Mouse (Mus musculus) heart, embryonic 14.5 days (tissue): ENCODE results near the gene Ptcd2. TPM values are rescaled to one million over a fixed set of nuclear protein-coding genes. Genes with fewer than 3 reads are reported as not detected.

Source experiments
- ATAC-seq: fragments of 200-750 bp; cut with Nextera tagmentation; 2 replicates; pipeline ENCODE4 v1.8.0; 2017; ENCODE audit warnings: low read depth, moderate TSS enrichment; ENCODE audit not compliant: insufficient number of reproducible peaks, insufficient read depth, low FRiP score
- H3K27ac ChIP-seq, 2 experiments: fragments of 200-500 bp in 1 of 2; fragments of 300-500 bp in 1 of 2; sonication (generic) in 1 of 2; replicated peaks in 1 of 2; 2 replicates each; pipeline ENCODE4 v1.5.1; 2012 to 2014; ENCODE audit warnings: low read depth in 2 of 2, low read length in 2 of 2, control low read depth in 1 of 2, mild to moderate bottlenecking in 1 of 2, mixed read lengths in 1 of 2; ENCODE audit not compliant: control insufficient read depth in 1 of 2, insufficient read depth in 1 of 2
- H3K27me3 ChIP-seq: fragments of 300-500 bp; sonication (generic); 2 replicates; pipeline ENCODE4 v1.6.1; 2014; ENCODE audit warnings: mild to moderate bottlenecking, low read length, control low read depth; ENCODE audit not compliant: control insufficient read depth, insufficient read depth
- H3K36me3 ChIP-seq: fragments of 300-500 bp; sonication (generic); 2 replicates; pipeline ENCODE4 v1.6.1; 2014; ENCODE audit warnings: mild to moderate bottlenecking, control low read depth, low read length, mixed read lengths; ENCODE audit not compliant: control insufficient read depth, insufficient read depth
- H3K4me1 ChIP-seq, 2 experiments: fragments of 200-500 bp in 1 of 2; fragments of 300-500 bp in 1 of 2; sonication (generic) in 1 of 2; 2 replicates each; pipeline ENCODE4 v1.6.1; 2012 to 2014; ENCODE audit warnings: low read length in 2 of 2, control low read depth in 1 of 2, mixed read lengths in 1 of 2; ENCODE audit not compliant: control insufficient read depth in 2 of 2, insufficient read depth in 2 of 2
- H3K4me2 ChIP-seq: fragments of 300-500 bp; sonication (generic); 2 replicates; pipeline ENCODE4 v1.6.1; 2014; ENCODE audit warnings: mild to moderate bottlenecking, low read length
- H3K4me3 ChIP-seq, 2 experiments: fragments of 200-500 bp in 1 of 2; fragments of 300-500 bp in 1 of 2; sonication (generic) in 1 of 2; 2 replicates each; pipeline ENCODE4 v1.5.1; 2012 to 2014; ENCODE audit warnings: low read length in 2 of 2, mild to moderate bottlenecking in 2 of 2, control low read depth in 1 of 2, low read depth in 1 of 2, moderate library complexity in 1 of 2; ENCODE audit not compliant: control insufficient read depth in 1 of 2, insufficient read depth in 1 of 2
- H3K9ac ChIP-seq: fragments of 300-500 bp; sonication (generic); 2 replicates; pipeline ENCODE4 v1.6.1; 2014; ENCODE audit warnings: mild to moderate bottlenecking, low read length
- H3K9me3 ChIP-seq: fragments of 300-500 bp; sonication (generic); 2 replicates; pipeline ENCODE4 v1.6.1; 2016; ENCODE audit warnings: low read length, control low read depth; ENCODE audit not compliant: control insufficient read depth
- WGBS: fragments of 180-500 bp; shearing (Covaris S2); extraction: QIAGEN DNeasy Blood & Tissue Kit; methylation state at CpG from one replicate; pipeline ENCODE4 v1.1.7; 2014; 5-methylcytosine and 5-hydroxymethylcytosine counted together
- polyA plus RNA-seq: library from polyadenylated mRNA; unstranded; fragments of >200 nt; fragmentation: Nextera tagmentation; extraction: Ambion mirVana; gene quantifications from 2 replicates; pipeline ENCODE4 v1.2.1, GENCODE M21; 2014

Gene Ptcd2
- polyA plus RNA-seq, result 72.8 and 73.0 TPM in 2 replicates

DNA sequence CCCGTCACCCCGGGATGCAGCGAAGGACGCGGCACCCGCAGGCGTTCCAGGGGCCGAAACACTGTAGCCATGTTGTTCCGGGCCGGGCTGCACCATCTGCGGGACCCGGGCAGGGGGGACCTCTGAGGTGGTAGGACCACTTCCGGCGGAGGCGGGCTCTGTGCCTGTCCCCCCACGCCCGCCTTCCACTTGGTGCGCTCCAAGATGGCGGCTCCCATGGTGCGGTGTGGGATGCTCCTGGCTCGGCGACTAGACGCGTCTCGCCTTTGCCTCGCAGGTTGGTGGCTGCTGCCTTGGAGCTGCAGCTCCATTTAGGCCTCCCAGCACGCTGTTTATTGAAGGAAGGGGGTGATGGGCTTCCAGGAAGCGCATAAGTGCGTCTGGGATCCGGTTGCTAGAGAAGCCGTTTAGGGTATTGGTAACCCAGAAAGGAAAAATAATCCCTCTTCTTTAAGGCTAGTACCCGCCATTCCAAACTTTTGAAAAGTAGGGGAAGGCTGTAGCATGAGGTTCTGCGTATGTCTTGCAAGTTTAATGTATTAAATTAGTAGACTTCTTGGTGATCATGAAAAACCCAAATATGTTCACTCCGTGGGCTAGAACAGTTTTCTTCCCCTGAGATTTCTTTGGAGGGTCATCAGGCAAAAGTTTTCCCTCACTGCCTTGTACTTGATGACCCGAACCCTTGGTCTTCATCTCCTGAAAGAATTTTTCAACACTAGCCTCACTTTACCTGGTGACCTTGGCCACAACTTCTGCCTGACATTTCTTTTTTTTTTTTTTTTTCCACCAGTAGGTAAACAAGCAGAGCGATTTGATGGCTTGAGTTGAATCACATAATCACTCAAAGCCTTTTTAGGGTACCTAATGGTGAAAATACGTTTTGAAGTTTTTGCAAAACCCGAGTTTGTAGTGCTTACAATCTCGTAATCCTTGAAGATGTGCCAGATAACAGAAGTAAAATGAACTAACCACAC, at the start of gene Ptcd2, which contains the start of gene Mrps27:
TSS of gene Ptcd2 (minus strand) at position 107 of the 977 bp plus-strand sequence.
TSS of gene Mrps27 (plus strand) at position 188 of the 977 bp plus-strand sequence.
- no peaks in the 10 kb centered on the region for H3K27me3 ChIP-seq
- no peaks in the 10 kb centered on the region for H3K9me3 ChIP-seq
- H3K36me3 ChIP-seq, result peaks cover 46% of the 10 kb centered on the region
- peak within 1 kb of the TSS; percentile 84 for H3K4me2 ChIP-seq
- H3K27ac ChIP-seq, result peak within 1 kb of the TSS; percentile 89 to 92
- H3K9ac ChIP-seq, result peak within 1 kb of the TSS; percentile 93
- peaks cover 3 to 28% of the 10 kb centered on the region in 2 experiments for H3K4me1 ChIP-seq
- WGBS, result 3% methylated on average over 39 of the region's 39 CpGs
- ATAC-seq, result peak; percentile 93
- peak within 1 kb of the TSS; percentile 82 to 89 for H3K4me3 ChIP-seq

DNA sequence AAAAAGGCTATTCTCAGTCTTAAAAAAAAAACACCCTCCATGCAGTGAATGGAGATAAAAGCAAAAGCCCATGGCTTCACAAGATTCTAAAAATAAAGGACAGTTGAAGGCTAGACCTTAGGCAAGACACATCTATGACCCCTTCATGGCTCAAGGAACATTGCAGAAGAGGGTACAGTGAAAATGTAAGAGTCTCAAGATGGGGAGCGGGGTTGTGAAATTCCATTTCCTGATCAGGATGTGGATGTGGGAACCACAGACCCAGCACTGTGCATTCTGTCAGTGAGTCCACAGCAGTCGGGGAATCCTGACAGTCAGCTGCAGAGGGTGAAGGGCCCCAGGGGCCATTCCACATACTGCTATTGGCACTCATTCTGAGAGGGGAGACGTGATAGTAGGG, 48.6 kb upstream of the Ptcd2 start:
- H3K27me3 ChIP-seq, result no peaks in the 10 kb centered on the region
- peaks cover 3 to 7% of the 10 kb centered on the region in 2 experiments; a peak in 3 of 4 replicates for H3K4me1 ChIP-seq
- 75% methylated on average over 3 of the region's 3 CpGs for WGBS
- no peak overlapping the region for H3K4me2 ChIP-seq
- H3K27ac ChIP-seq, result no peak overlapping the region
- H3K9ac ChIP-seq, result no peak overlapping the region
- no peaks in the 10 kb centered on the region for H3K9me3 ChIP-seq
- no peaks in the 10 kb centered on the region; the same call in none of the 2 replicates for H3K36me3 ChIP-seq
- no peak overlapping the region for H3K4me3 ChIP-seq
- no peak for ATAC-seq

DNA sequence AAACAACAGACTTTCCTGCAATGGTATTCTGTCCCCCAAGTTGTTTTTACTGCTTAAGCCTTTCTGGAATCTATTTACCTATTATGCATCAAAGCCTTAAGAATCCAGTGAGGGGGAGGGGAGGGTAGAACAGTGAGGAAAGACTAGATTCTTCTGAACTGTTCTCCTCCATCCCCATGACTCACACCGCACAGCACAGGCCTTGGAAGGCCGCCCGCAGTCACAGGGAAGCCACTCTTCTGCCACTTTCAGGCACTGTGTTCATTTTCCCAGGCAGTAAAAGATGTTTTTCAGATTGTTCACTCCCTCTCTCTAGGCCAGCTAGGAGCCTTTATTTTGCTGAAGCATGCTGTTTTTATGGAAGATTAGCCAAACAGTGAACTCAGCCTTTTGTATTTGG, 46.9 kb upstream of the Ptcd2 start:
- Histone ChIP-seq H3K4me1 (peaks cover 2 to 5% of the 10 kb centered on the region in 2 experiments; a peak in 2 of 4 replicates), H3K27me3 (no peaks in the 10 kb centered on the region), H3K27ac (no peak overlapping the region), H3K9ac (no peak overlapping the region), H3K4me2 (no peak overlapping the region), H3K9me3 (no peaks in the 10 kb centered on the region), H3K36me3 (no peaks in the 10 kb centered on the region; the same call in 1 of the 2 replicates), H3K4me3 (no peak overlapping the region)
- 63% methylated on average over 3 of the region's 3 CpGs for WGBS
- no peak for ATAC-seq

DNA sequence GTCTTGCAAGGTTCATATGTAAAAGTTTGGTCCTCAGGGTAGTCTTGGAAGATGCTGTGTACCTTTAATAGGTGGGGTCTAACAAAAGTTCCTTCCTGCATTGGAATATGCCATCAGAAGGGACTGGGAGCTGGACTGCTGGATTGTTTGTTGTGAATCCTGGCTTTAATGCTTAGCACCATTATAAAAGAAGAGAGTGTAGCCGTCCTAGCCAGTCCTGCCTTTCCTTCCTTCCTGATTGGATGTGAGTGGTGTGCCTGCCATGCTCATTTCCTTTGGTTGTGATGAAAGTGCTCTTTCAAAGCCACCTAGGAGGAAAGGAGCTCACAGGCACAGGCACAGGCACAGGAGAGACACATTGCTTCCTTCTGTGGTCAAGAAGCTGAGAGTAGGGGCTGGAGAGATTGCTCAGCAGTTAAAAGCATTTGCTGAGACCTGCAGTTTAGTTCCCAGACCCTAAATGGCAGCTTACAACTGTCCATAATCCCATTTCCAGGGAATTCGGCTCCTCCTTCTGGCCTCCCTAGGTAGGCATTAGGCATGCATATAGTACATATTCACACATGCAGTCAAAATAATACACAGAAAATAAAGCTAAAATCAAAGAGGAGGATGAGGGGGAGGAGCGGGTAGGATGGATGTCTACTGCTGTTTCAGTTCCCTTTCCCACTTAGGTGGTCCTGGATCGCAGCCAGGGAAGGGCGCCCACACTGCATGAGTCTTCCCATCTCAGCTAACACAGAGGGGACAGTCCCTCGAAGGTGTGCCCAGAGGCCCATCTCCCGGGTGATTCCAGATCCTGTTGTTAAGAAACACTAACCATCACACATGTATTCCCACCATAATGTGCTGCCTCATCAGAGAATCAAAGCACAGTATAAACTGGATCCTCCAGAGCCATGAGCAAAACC, 43.7 kb upstream of the Ptcd2 start:
- no peak overlapping the region for H3K9ac ChIP-seq
- ATAC-seq, result no peak
- no peak overlapping the region for H3K27ac ChIP-seq
- no peaks in the 10 kb centered on the region for H3K9me3 ChIP-seq
- WGBS, result 84% methylated on average over 7 of the region's 7 CpGs
- H3K4me1 ChIP-seq, result no peaks in the 10 kb centered on the region
- no peak overlapping the region for H3K4me3 ChIP-seq
- no peaks in the 10 kb centered on the region for H3K36me3 ChIP-seq
- H3K27me3 ChIP-seq, result no peaks in the 10 kb centered on the region
- no peak overlapping the region for H3K4me2 ChIP-seq

DNA sequence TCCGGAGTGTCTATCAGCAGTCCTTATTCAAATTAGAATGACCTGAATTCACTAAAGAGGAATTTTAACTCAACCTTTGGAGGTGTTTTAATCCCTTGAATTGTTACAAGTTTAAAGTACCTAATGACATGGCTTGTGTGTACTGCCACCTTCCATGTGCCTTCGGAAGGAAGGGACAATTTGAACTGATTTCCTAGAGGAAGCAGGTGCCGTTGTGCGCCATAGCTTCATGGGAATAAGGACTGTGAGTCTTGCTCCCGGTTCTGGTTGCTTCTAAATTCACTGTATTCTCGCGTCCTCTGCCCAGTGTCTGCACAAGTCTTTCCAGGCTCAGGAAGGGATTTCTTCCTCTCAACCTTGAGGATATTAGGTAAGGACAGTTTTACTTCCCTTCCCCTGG, 41.8 kb upstream of the Ptcd2 start:
- Histone ChIP-seq H3K4me3 (no peak overlapping the region), H3K36me3 (peaks cover 7% of the 10 kb centered on the region; the same call in 1 of the 2 replicates), H3K27ac (no peak overlapping the region), H3K4me2 (no peak overlapping the region), H3K27me3 (no peaks in the 10 kb centered on the region), H3K4me1 (no peaks in the 10 kb centered on the region), H3K9ac (no peak overlapping the region), H3K9me3 (no peaks in the 10 kb centered on the region)
- no peak for ATAC-seq
- WGBS, result 92% methylated on average over 7 of the region's 7 CpGs

DNA sequence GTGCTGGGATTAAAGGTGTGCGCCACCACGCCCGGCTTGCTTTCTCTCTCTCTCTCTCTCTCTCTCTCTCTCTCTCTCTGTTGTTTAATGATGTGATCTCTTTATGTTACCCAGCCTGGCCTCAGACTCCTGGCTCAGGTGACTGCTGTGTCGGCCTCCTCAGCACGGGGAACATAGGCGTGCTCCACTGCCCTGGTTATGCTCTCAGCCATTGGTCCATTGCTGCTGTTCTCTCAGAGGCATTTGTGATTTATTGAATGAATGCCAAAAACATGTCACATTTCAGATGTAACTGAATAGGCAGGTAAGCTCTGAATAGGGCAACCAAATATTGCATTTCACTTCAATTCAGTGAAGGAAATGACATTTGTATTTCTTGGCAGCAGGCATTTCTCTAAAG, 41.4 kb upstream of the Ptcd2 start:
- Histone ChIP-seq H3K4me1 (no peaks in the 10 kb centered on the region), H3K27me3 (no peaks in the 10 kb centered on the region), H3K36me3 (peaks cover 11% of the 10 kb centered on the region; the same call in 1 of the 2 replicates), H3K9ac (no peak overlapping the region), H3K4me3 (no peak overlapping the region), H3K9me3 (no peaks in the 10 kb centered on the region), H3K4me2 (no peak overlapping the region), H3K27ac (no peak overlapping the region)
- no peak for ATAC-seq
- 89% methylated on average over 6 of the region's 6 CpGs for WGBS

DNA sequence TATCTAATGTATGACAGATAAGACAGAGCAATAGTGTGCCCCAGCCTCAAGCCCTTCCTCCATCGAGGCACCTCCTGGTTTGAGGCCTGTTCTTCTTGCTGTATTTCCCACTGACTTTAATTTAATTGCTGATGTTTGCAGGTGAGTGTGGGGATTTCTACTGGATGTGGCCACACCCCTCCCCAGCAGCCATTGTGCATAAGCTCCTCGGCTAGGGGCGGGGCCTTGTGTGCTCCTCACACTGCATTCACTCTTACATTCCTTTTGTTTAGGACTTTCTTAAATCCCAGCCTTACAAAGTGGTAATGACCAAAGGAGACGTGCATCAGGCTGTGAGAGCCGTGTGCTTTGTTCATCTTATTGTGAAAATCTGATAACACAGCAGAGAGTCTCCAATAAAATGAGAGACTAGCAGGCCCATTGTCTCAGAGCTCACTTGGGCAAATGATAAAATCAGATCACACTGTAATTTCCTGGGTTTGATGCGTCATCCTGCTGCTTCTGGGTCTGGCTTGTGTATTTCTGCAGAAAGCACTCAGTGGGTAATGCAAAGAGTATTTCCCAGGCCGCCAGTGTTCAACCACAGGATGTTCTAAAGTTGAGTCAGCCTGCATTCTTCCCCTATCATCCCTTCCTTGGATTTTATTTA, 40.2 kb upstream of the Ptcd2 start:
- H3K9ac ChIP-seq, result no peak overlapping the region
- no peaks in the 10 kb centered on the region for H3K4me1 ChIP-seq
- 73% methylated on average over 7 of the region's 7 CpGs for WGBS
- H3K9me3 ChIP-seq, result no peaks in the 10 kb centered on the region
- no peak for ATAC-seq
- no peak overlapping the region for H3K4me3 ChIP-seq
- H3K36me3 ChIP-seq, result peaks cover 11% of the 10 kb centered on the region; the same call in 1 of the 2 replicates
- no peaks in the 10 kb centered on the region for H3K27me3 ChIP-seq
- H3K27ac ChIP-seq, result peak overlapping the region; percentile 10 to 54; a peak in 1 of 4 replicates
- H3K4me2 ChIP-seq, result no peak overlapping the region
